Mouse (Mus musculus) neutrophil, adult 65 days (primary cell): ENCODE measurements around the gene Zfp748. TPM values are rescaled to one million over a fixed set of nuclear protein-coding genes. Genes with fewer than 3 reads are reported as not detected.

ENCODE experiments used
- total RNA-seq: library from RNA; stranded (reverse); gene quantifications from 2 replicates; pipeline ENCODE4 v1.2.4, GENCODE M21; 2023

The Zfp748 gene
- 2.6 and 4.2 TPM in 2 replicates for total RNA-seq

DNA sequence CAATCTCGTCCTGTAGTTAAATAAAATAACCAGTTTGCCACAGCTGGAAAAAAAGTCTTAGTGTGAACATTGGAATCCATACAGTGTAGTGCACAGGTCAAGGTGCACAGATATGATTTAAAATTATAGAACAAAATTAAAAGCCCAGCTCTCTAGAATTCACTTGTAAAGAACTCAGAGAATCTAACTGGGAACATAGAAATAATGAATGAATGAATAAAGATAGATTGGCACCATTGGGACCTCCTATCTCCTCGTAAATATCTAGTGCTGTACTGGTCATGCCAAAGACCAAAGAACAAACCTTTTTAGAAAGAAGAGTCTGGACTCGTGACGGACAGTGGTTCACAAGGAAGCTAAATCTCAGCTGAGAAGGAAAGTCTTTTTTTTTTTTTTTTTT is at the start of gene Zfp748:
Gene Zfp748, minus strand, starts transcription at position 101 of the 400 bp plus-strand sequence.

GRCm38 (mm10) chr13:67525753-67526410 is 27.7 kb downstream of the Zfp748 start, which contains the start of the genes Gm26965 and Zfp87:
Gene Gm26965 (minus strand): TSS chr13:67526151.
Gene Zfp87 (minus strand): TSS chr13:67526177.

GRCm38 (mm10) chr13:67500084-67500719 is 53.4 kb downstream of the Zfp748 start, which contains the start of gene Zfp58:
Gene Zfp58 (minus strand): TSS chr13:67500555.

Other genes with a start within 250 kb of the Zfp748 start
- gene Zfp457, start 247.3 kb downstream of the Zfp748 start, total RNA-seq, result 0.36 and 0.60 TPM in 2 replicates
- gene Zfp595, start 221.3 kb downstream of the Zfp748 start, total RNA-seq, result 4.2 and 7.0 TPM in 2 replicates
- 2.2 TPM in 1 of 2 replicates, not detected in the other for gene Gm28044, start 193.3 kb downstream of the Zfp748 start, total RNA-seq
- 3.7 and 4.8 TPM in 2 replicates for gene Zfp953, start 193.2 kb downstream of the Zfp748 start, total RNA-seq
- gene Gm28041, start 178.1 kb downstream of the Zfp748 start, total RNA-seq, result 2.3 TPM in 1 of 2 replicates, not detected in the other
- gene Zfp456, start 178.0 kb downstream of the Zfp748 start, total RNA-seq, result 0.84 and 1.7 TPM in 2 replicates
- gene Zfp429, start 154.0 kb downstream of the Zfp748 start, total RNA-seq, result 4.1 and 4.7 TPM in 2 replicates
- 0.16 TPM in 1 of 2 replicates, not detected in the other for gene Zfp459, start 132.4 kb downstream of the Zfp748 start, total RNA-seq
- gene Zfp874a, start 102.2 kb downstream of the Zfp748 start, total RNA-seq, result 2.3 TPM in 2 replicates
- 4.4 and 8.0 TPM in 2 replicates for gene Zfp874b, start 69.6 kb downstream of the Zfp748 start, total RNA-seq
- 2.2 and 3.5 TPM in 2 replicates for gene Zfp58, start 53.3 kb downstream of the Zfp748 start, total RNA-seq
- gene Gm26965, start 27.7 kb downstream of the Zfp748 start, total RNA-seq, result not detected in 2 replicates
- gene Zfp87, start 27.7 kb downstream of the Zfp748 start, total RNA-seq, result 7.5 and 8.5 TPM in 2 replicates
- gene Zfp729b, start 55.9 kb upstream of the Zfp748 start, total RNA-seq, result 9.9 and 12.7 TPM in 2 replicates
- gene Gm49345, start 83.9 kb upstream of the Zfp748 start, total RNA-seq, result 2.8 and 3.4 TPM in 2 replicates
- gene Zfp729a, start 84.0 kb upstream of the Zfp748 start, total RNA-seq, result 14.1 and 15.2 TPM in 2 replicates
- gene Zfp738, start 133.2 kb upstream of the Zfp748 start, total RNA-seq, result 3.5 and 5.1 TPM in 2 replicates
- 3.6 and 4.3 TPM in 2 replicates for gene Zfp65, start 175.3 kb upstream of the Zfp748 start, total RNA-seq
- gene Zfp85, start 201.4 kb upstream of the Zfp748 start, total RNA-seq, result 1.5 and 2.3 TPM in 2 replicates
- 0.11 TPM in 1 of 2 replicates, not detected in the other for gene Zfp493, start 225.9 kb upstream of the Zfp748 start, total RNA-seq